Mouse (Mus musculus): ENCODE results near the gene Gm21828. TPM values are rescaled to one million over a fixed set of nuclear protein-coding genes. Genes with fewer than 3 reads are reported as not detected.
"Not testable (repeated sequence)": the region's sequence is repeated elsewhere in the genome, so short reads cannot be mapped to it uniquely, and the experiment has no call there.

The Gm21828 gene
- not detected in 2 replicates for polyA plus RNA-seq (2014; fragmentation: Nextera tagmentation; extraction: Ambion mirVana)

DNA sequence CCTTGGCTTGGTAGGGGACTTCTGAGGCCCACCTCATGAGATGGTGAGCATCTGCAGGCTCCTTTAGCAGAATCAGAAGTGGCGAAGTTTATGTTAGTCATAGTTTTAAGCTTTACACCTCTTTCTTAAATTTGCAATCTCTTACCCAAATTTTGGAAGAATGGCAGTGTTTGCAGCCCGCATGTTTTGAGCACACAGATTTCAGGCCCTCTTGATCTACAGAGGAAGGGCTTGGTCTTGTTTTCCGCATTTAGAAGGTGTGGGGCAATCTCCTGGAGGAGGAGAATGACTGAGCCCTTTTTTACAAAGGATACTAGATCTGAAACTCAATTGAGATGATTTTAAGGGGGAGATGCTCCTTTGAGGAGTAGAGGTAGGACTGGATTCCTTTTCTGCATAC lies at the start of gene Gm21828:
Gene Gm21828, minus strand, starts transcription at position 101 of the 400 bp plus-strand sequence.
- not testable (repeated sequence) for DNase-seq (ENCODE audit: low spot score); H3K9ac ChIP-seq; H3K36me3 ChIP-seq (replicated peaks; ENCODE audit: control insufficient read depth, insufficient read depth); H3K9me3 ChIP-seq (ENCODE audit: control insufficient read depth, low read length); H3K4me2 ChIP-seq (replicated peaks); H3K27ac ChIP-seq; H3K27me3 ChIP-seq (ENCODE audit: control insufficient read depth, insufficient read depth, low read length); H3K4me1 ChIP-seq (replicated peaks; ENCODE audit: control insufficient read depth, insufficient read depth, low read length); H3K4me3 ChIP-seq (replicated peaks; ENCODE audit: low read length); ATAC-seq (ENCODE audit: low FRiP score)
- WGBS: no CpG with 5 or more reads among the region's 3 CpGs

- H3K27me3 ChIP-seq (ENCODE audit: control insufficient read depth, insufficient read depth, low read length); ATAC-seq (ENCODE audit: low FRiP score); H3K9me3 ChIP-seq (ENCODE audit: control insufficient read depth, low read length); H3K4me3 ChIP-seq (replicated peaks; ENCODE audit: low read length); H3K27ac ChIP-seq; H3K4me2 ChIP-seq (replicated peaks); H3K9ac ChIP-seq; DNase-seq (ENCODE audit: low spot score); H3K4me1 ChIP-seq (replicated peaks; ENCODE audit: control insufficient read depth, insufficient read depth, low read length); H3K36me3 ChIP-seq (replicated peaks; ENCODE audit: control insufficient read depth, insufficient read depth): not testable (repeated sequence)
Observed at GRCm38 (mm10) chrY:13252091-13252490, 28.4 kb upstream of the Gm21828 start, which contains the start of the genes Gm21440 and Gm21454. Gene Gm21440 (plus strand): TSS chrY:13252391. Gene Gm21454 (plus strand): TSS chrY:13252442.

Other genes with a start within 250 kb of the Gm21828 start
- gene Gm20807, start 181.0 kb downstream of the Gm21828 start, polyA plus RNA-seq (2014; fragmentation: Nextera tagmentation; extraction: Ambion mirVana): not detected in 2 replicates
- gene Gm21891, start 90.4 kb downstream of the Gm21828 start, polyA plus RNA-seq (2014; fragmentation: Nextera tagmentation; extraction: Ambion mirVana): not detected in 2 replicates
- not detected in 2 replicates for gene Gm21425, start 62.0 kb downstream of the Gm21828 start, polyA plus RNA-seq (2014; fragmentation: Nextera tagmentation; extraction: Ambion mirVana)
- not detected in 2 replicates for gene Gm21440, start 28.5 kb upstream of the Gm21828 start, polyA plus RNA-seq (2014; fragmentation: Nextera tagmentation; extraction: Ambion mirVana)
- gene Gm21454, start 28.5 kb upstream of the Gm21828 start, polyA plus RNA-seq (2014; fragmentation: Nextera tagmentation; extraction: Ambion mirVana): not detected in 2 replicates
- gene Gm21725, start 125.1 kb upstream of the Gm21828 start, polyA plus RNA-seq (2014; fragmentation: Nextera tagmentation; extraction: Ambion mirVana): not detected in 2 replicates
- not detected in 2 replicates for gene Gm21866, start 241.7 kb upstream of the Gm21828 start, polyA plus RNA-seq (2014; fragmentation: Nextera tagmentation; extraction: Ambion mirVana)